In genomic region chr11:5055945-5056938, GRCm38 (mm10) we compare ENCODE assay signal across 12 mouse cellular contexts. TPM values are rescaled to one million over a fixed set of nuclear protein-coding genes. Genes with fewer than 3 reads are reported as not detected.
DNase-seq lines count a peak whose midpoint lies in the region; ATAC-seq lines count a peak whose summit lies in the region.
"Had no signal": no experiment of that assay in that cellular context is flagged by ENCODE, and none has a peak within 500 bp of the region (broad histone marks: within the 10 kb centered on the region; RNA-seq: fewer than 3 reads in every experiment).

No protein-coding gene starts in this region.

- H3K9ac ChIP-seq in kidney, embryonic 15.5 days, result no peak overlapping the region
- H3K9ac ChIP-seq: liver, embryonic 13.5 days had no signal

- H3K27ac ChIP-seq in kidney, embryonic 15.5 days, result no peak overlapping the region; the same call in 1 of the 2 replicates
- H3K27ac ChIP-seq: liver, embryonic 13.5 days had no signal

- H3K4me2 ChIP-seq in kidney, embryonic 15.5 days, result 0 out of 2 replicates have a peak overlapping the region, but pooled peaks have one; percentile 10
- H3K4me2 ChIP-seq: heart, embryonic 11.5 days; liver, embryonic 13.5 days had no signal

- 0 out of 2 replicates have a peak, but pooled peaks cover 3% of the 10 kb centered on the region for H3K36me3 ChIP-seq in kidney, embryonic 15.5 days
- H3K36me3 ChIP-seq: liver, embryonic 13.5 days had no signal

- no peak for ATAC-seq in kidney, embryonic 15.5 days (replicated peaks; ENCODE audit: low FRiP score)
- ATAC-seq: inflammation-experienced regulatory T-cells, adult 6 months had no signal

- peaks cover 59% of the 10 kb centered on the region for H3K27me3 ChIP-seq in kidney, embryonic 15.5 days

- no peak overlapping the region for H3K4me3 ChIP-seq in kidney, embryonic 15.5 days (replicated peaks)
- H3K4me3 ChIP-seq: liver, embryonic 13.5 days had no signal

- 32% methylated on average over 23 of the region's 23 CpGs for whole genome bisulfite sequencing in kidney, embryonic 15.5 days

- H3K4me1 ChIP-seq in kidney, embryonic 15.5 days, result peaks cover 51% of the 10 kb centered on the region

- H3K9me3 ChIP-seq in kidney, embryonic 15.5 days (replicated peaks), result no peaks in the 10 kb centered on the region
- H3K9me3 ChIP-seq: liver, embryonic 13.5 days had no signal

- peak; percentile 46 for DNase-seq in embryo, embryonic 10.5 days (ENCODE audit: low spot score)
- DNase-seq in embryo, embryonic 9.5 days (ENCODE audit: extremely low spot score), result no peak
- no peak for DNase-seq in kidney, adult 18-20 months
- DNase-seq in right cerebral cortex, postnatal 10 days (ENCODE audit: low spot score in 2 of 2), result peak; percentile 49 to 56
- no peak for DNase-seq in right cerebral cortex, adult 18-20 months
- peak; percentile 56 for DNase-seq in retina, postnatal 1 day
- DNase-seq in left cerebral cortex, adult 9 months (ENCODE audit: low spot score in 2 of 2), result no peak
- DNase-seq: liver, embryonic 13.5 days; lung, postnatal 36 days had no signal

RNA-seq across cellular contexts. Expression of gene Rasl10a, which starts 1.7 kb away (rescaled TPM):
- polyA plus RNA-seq in kidney, embryonic 15.5 days (2015; fragmentation: Nextera tagmentation; extraction: Ambion mirVana), result 2.8 and 4.2 TPM in 2 replicates
- polyA plus RNA-seq: inflammation-experienced regulatory T-cells, adult 6 months had no signal

RNA-seq across cellular contexts. Expression of gene Gas2l1, which starts 8.9 kb away (rescaled TPM):
- 33.1 and 34.6 TPM in 2 replicates for polyA plus RNA-seq in kidney, embryonic 15.5 days (2015; fragmentation: Nextera tagmentation; extraction: Ambion mirVana)

RNA-seq across cellular contexts. Expression of gene Rhbdd3, which starts 42.5 kb away (rescaled TPM):
- polyA plus RNA-seq in kidney, embryonic 15.5 days (2015; fragmentation: Nextera tagmentation; extraction: Ambion mirVana), result 26.4 and 31.9 TPM in 2 replicates

RNA-seq across cellular contexts. Expression of gene Ewsr1, which starts 42.8 kb away (rescaled TPM):
- 788 and 840 TPM in 2 replicates for polyA plus RNA-seq in kidney, embryonic 15.5 days (2015; fragmentation: Nextera tagmentation; extraction: Ambion mirVana)

Comparison
In these comparisons a context has a peak if more than half of its experiments do, and no peak if none do; other contexts are left out.
1. DNase-seq: peak in embryo, embryonic 10.5 days (single experiment), right cerebral cortex, postnatal 10 days (2 of 2) and retina, postnatal 1 day (single experiment); none in embryo, embryonic 9.5 days (single experiment), kidney, adult 18-20 months (single experiment), right cerebral cortex, adult 18-20 months (single experiment) and left cerebral cortex, adult 9 months (0 of 2).